15 mouse cellular contexts compared by ENCODE assay signal in genomic region chr5:148384501-148385055, GRCm38 (mm10). TPM values are rescaled to one million over a fixed set of nuclear protein-coding genes. Genes with fewer than 3 reads are reported as not detected.
A peak's percentile ranks its signal among the peaks of the same experiment; 100 is the strongest.
DNase-seq lines count a peak whose midpoint lies in the region; ATAC-seq and TF ChIP-seq lines count a peak whose summit lies in the region.
"Had no signal": no experiment of that assay in that cellular context is flagged by ENCODE, and none has a peak within 500 bp of the region (broad histone marks: within the 10 kb centered on the region; RNA-seq: fewer than 3 reads in every experiment).

No protein-coding gene starts in this region.

- no peak for DNase-seq in heart, postnatal 4 days
- DNase-seq in kidney, adult 9 months, result no peak
- DNase-seq in embryonic facial prominence, embryonic 14.5 days (ENCODE audit: low spot score), result no peak
- DNase-seq in ovary, postnatal 36 days (ENCODE audit: low spot score), result no peak
- DNase-seq: gastrocnemius, postnatal 10 days; heart, adult 2 months; right cerebral cortex, postnatal 14 days had no signal

- H3K4me3 ChIP-seq in heart, embryonic 12.5 days, result no peak overlapping the region
- no peak overlapping the region for H3K4me3 ChIP-seq in kidney, embryonic 16.5 days (ENCODE audit: low read length)
- H3K4me3 ChIP-seq in E14TG2a.4 (replicated peaks; ENCODE audit: low read length), result peak overlapping the region; percentile 43
- no peak overlapping the region for H3K4me3 ChIP-seq in embryonic facial prominence, embryonic 14.5 days (ENCODE audit: low read depth, low read length)
- H3K4me3 ChIP-seq: erythroblast, embryonic 14.5 days; heart, adult 2 months; intestine, embryonic 15.5 days; limb, embryonic 13.5 days; liver, embryonic 15.5 days had no signal

- no peak for TF ChIP-seq CTCF in E14TG2a.4 (conservative IDR thresholded peaks at IDR 0.05; ENCODE audit: low read length)

- WGBS in heart, embryonic 12.5 days, result 72% methylated on average over 9 of the region's 9 CpGs
- WGBS in kidney, embryonic 16.5 days, result 52% methylated on average over 9 of the region's 9 CpGs
- WGBS in embryonic facial prominence, embryonic 14.5 days, result 69% methylated on average over 9 of the region's 9 CpGs

- H3K36me3 ChIP-seq in heart, embryonic 12.5 days, result peaks cover 9% of the 10 kb centered on the region; the same call in 1 of the 2 replicates
- no peaks in the 10 kb centered on the region for H3K36me3 ChIP-seq in kidney, embryonic 16.5 days (ENCODE audit: insufficient read depth, low read length)
- peaks cover 28% of the 10 kb centered on the region for H3K36me3 ChIP-seq in E14TG2a.4 (ENCODE audit: insufficient read depth, low read length)
- no peaks in the 10 kb centered on the region for H3K36me3 ChIP-seq in embryonic facial prominence, embryonic 14.5 days (ENCODE audit: control insufficient read depth, insufficient read depth, low read length)
- H3K36me3 ChIP-seq: intestine, embryonic 15.5 days; limb, embryonic 13.5 days had no signal

- 0 out of 2 replicates have a peak, but pooled peaks cover 2% of the 10 kb centered on the region for H3K9me3 ChIP-seq in heart, embryonic 12.5 days (replicated peaks)
- 0 out of 2 replicates have a peak, but pooled peaks cover 2% of the 10 kb centered on the region for H3K9me3 ChIP-seq in kidney, embryonic 16.5 days (ENCODE audit: low read length)
- no peaks in the 10 kb centered on the region for H3K9me3 ChIP-seq in E14TG2a.4 (ENCODE audit: low read length)
- no peaks in the 10 kb centered on the region for H3K9me3 ChIP-seq in embryonic facial prominence, embryonic 14.5 days (ENCODE audit: control insufficient read depth, low read length)
- H3K9me3 ChIP-seq: intestine, embryonic 15.5 days; liver, embryonic 15.5 days had no signal

- no peaks in the 10 kb centered on the region for H3K27me3 ChIP-seq in heart, embryonic 12.5 days (replicated peaks)
- no peaks in the 10 kb centered on the region for H3K27me3 ChIP-seq in kidney, embryonic 16.5 days (ENCODE audit: insufficient read depth, low read length)
- H3K27me3 ChIP-seq in E14TG2a.4 (ENCODE audit: insufficient read depth, low read length), result no peaks in the 10 kb centered on the region
- no peaks in the 10 kb centered on the region for H3K27me3 ChIP-seq in embryonic facial prominence, embryonic 14.5 days (replicated peaks; ENCODE audit: control insufficient read depth, insufficient read depth, low read length)
- H3K27me3 ChIP-seq: intestine, embryonic 15.5 days; limb, embryonic 13.5 days; liver, embryonic 15.5 days; megakaryocyte, embryonic 14.5 days had no signal

- H3K4me1 ChIP-seq in heart, embryonic 12.5 days (replicated peaks), result peaks cover 53% of the 10 kb centered on the region
- H3K4me1 ChIP-seq in kidney, embryonic 16.5 days (ENCODE audit: insufficient read depth, low read length), result peaks cover 25% of the 10 kb centered on the region
- H3K4me1 ChIP-seq in E14TG2a.4 (replicated peaks; ENCODE audit: low read depth, low read length), result peaks cover 59% of the 10 kb centered on the region
- peaks cover 22% of the 10 kb centered on the region for H3K4me1 ChIP-seq in embryonic facial prominence, embryonic 14.5 days (ENCODE audit: control insufficient read depth, insufficient read depth, low read length)
- H3K4me1 ChIP-seq: intestine, embryonic 15.5 days had no signal

- no peak for ATAC-seq in heart, embryonic 12.5 days (ENCODE audit: insufficient number of reproducible peaks, low FRiP score)
- no peak for ATAC-seq in kidney, embryonic 16.5 days (ENCODE audit: low FRiP score, low TSS enrichment)
- ATAC-seq in embryonic facial prominence, embryonic 14.5 days (ENCODE audit: low read depth), result no peak
- ATAC-seq: intestine, embryonic 15.5 days had no signal

- H3K9ac ChIP-seq in heart, embryonic 12.5 days, result 0 out of 2 replicates have a peak overlapping the region, but pooled peaks have one; percentile 17
- H3K9ac ChIP-seq in kidney, embryonic 16.5 days (replicated peaks; ENCODE audit: low read length), result no peak overlapping the region
- no peak overlapping the region for H3K9ac ChIP-seq in embryonic facial prominence, embryonic 14.5 days (ENCODE audit: low read depth, low read length)
- H3K9ac ChIP-seq: intestine, embryonic 15.5 days; limb, embryonic 13.5 days; liver, embryonic 15.5 days had no signal

- no peak overlapping the region for H3K4me2 ChIP-seq in heart, embryonic 12.5 days
- no peak overlapping the region for H3K4me2 ChIP-seq in kidney, embryonic 16.5 days (replicated peaks; ENCODE audit: low read depth, low read length)
- no peak overlapping the region for H3K4me2 ChIP-seq in embryonic facial prominence, embryonic 14.5 days (ENCODE audit: low read depth, low read length)
- H3K4me2 ChIP-seq: intestine, embryonic 15.5 days; limb, embryonic 13.5 days; liver, embryonic 15.5 days had no signal

- peak overlapping the region; percentile 29; the same call in 1 of the 2 replicates for H3K27ac ChIP-seq in heart, embryonic 12.5 days (ENCODE audit: poor library complexity, severe bottlenecking)
- peak overlapping the region; percentile 31 for H3K27ac ChIP-seq in kidney, embryonic 16.5 days (ENCODE audit: low read length)
- H3K27ac ChIP-seq in embryonic facial prominence, embryonic 14.5 days (replicated peaks; ENCODE audit: low read depth, low read length), result peak overlapping the region; percentile 48
- H3K27ac ChIP-seq: heart, adult 2 months; intestine, embryonic 15.5 days; limb, embryonic 13.5 days; liver, embryonic 15.5 days had no signal

RNA-seq across cellular contexts. Expression of gene Slc7a1, which starts 15.1 kb away (rescaled TPM):
- polyA plus RNA-seq in heart, embryonic 12.5 days (2016; fragmentation: Nextera tagmentation; extraction: Ambion mirVana), result 24.0 and 24.2 TPM in 2 replicates
- total RNA-seq in heart, postnatal 4 days (2021), result 10 to 100 TPM; 32.6 to 34.6 TPM
- polyA plus RNA-seq in kidney, embryonic 16.5 days (2015; fragmentation: Nextera tagmentation; extraction: Ambion mirVana), result 16.7 and 19.0 TPM in 2 replicates
- 22.5 and 22.6 TPM in 2 replicates for polyA plus RNA-seq in embryonic facial prominence, embryonic 14.5 days (2014; fragmentation: Nextera tagmentation; extraction: Ambion mirVana)
